ENCODE assay signal across 8 mouse cellular contexts in the genomic region with DNA sequence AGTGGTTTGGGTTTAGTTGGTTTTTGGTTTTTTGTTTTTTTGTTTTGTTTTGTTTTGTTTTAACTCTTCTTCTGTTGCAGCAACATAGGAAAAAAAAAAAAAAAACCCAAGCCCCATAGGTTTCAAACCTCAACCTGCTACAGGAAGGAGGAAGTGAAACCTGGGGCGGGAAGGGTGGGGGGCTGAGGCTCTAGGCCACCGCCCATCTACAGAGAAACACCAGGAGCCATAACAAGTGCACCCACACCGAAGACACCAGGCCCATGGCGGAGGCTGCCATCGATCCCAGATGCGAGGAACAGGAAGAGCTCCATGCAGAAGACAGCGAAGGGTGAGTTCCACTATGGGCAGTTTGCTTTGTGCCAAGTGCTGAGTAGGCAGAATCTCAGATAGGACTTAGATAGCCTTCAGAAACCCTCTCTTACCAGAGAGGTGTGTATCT. TPM values are rescaled to one million over a fixed set of nuclear protein-coding genes. Genes with fewer than 3 reads are reported as not detected.
DNase-seq lines count a peak whose midpoint lies in the region; ATAC-seq lines count a peak whose summit lies in the region.

Gene Lsp1 (plus strand): TSS at position 174 of the 442 bp plus-strand sequence.

- DNase-seq in cerebellum, adult 11-12 months = peak; percentile 9
- no peak for DNase-seq in cerebellum, adult 11 months
- DNase-seq in urinary bladder, adult 2 months (ENCODE audit: low spot score) = no peak
- no peak for DNase-seq in urinary bladder, postnatal 14 days (ENCODE audit: low spot score)
- no peak for DNase-seq in heart, postnatal 25 days (ENCODE audit: low spot score)
- DNase-seq in ovary, postnatal 36 days (ENCODE audit: low spot score) = no peak
- no peak for DNase-seq in layer of hippocampus, postnatal 10 days (ENCODE audit: low spot score in 2 of 2)

- peak; percentile 40 for ATAC-seq in megakaryocyte progenitor cell, adult 5-6 weeks (replicated peaks; ENCODE audit: poor library complexity)

- intact Hi-C loops in heart, postnatal 25 days (cut with DNase I) = no loop called here

RNA-seq across cellular contexts. Expression of gene Lsp1, which starts in this region (rescaled TPM):
- 379 and 420 TPM in 2 replicates for polyA plus RNA-seq in urinary bladder, adult 2 months (2012; rRNA removed)
- total RNA-seq in heart, postnatal 25 days (2021) = 10 to 100 TPM; 43.7 to 48.1 TPM
- 45.9 and 75.5 TPM in 2 replicates for total RNA-seq in megakaryocyte progenitor cell, adult 5-6 weeks (2015)
- total RNA-seq in megakaryocyte progenitor cell, adult 5-6 weeks (2017) = 65.5 and 67.5 TPM in 2 replicates
- 1 to 10 TPM; 3.6 to 5.0 TPM for total RNA-seq in layer of hippocampus, postnatal 10 days (2021)

Comparison
In these comparisons a context has a peak if more than half of its experiments do, and no peak if none do; other contexts are left out.
1. RNA of gene Lsp1 (total RNA-seq): 45.9 to 75.5 TPM in megakaryocyte progenitor cell, adult 5-6 weeks and 43.7 to 48.1 TPM in heart, postnatal 25 days; 3.6 to 5.0 TPM in layer of hippocampus, postnatal 10 days; every median in the first group is over 4 times any median in the second.